Mouse (Mus musculus) heart, adult 2 months (tissue): Measurements from ENCODE around the gene Trip13.

Source experiments
- EP300 ChIP-seq: fragments of 200-500 bp; IDR thresholded peaks from 2 replicates; pipeline ENCODE4 v1.6.1; 2011; ENCODE audit warnings: low read depth, low read length, control low read depth; ENCODE audit not compliant: insufficient read depth
- POLR2A ChIP-seq: fragments of 200-500 bp; IDR thresholded peaks from 2 replicates; pipeline ENCODE4 v1.6.1; 2011; ENCODE audit warnings: mild to moderate bottlenecking, low read depth, low read length, control low read depth; ENCODE audit not compliant: insufficient read depth

- TF ChIP-seq POLR2A (no peak), EP300 (no peak)
These were observed 17.1 kb upstream of the Trip13 start for GRCm38 (mm10) chr13:73954666-73955065.
